Mouse (Mus musculus): Measurements from ENCODE around the gene Gramd2. TPM values are rescaled to one million over a fixed set of nuclear protein-coding genes. Genes with fewer than 3 reads are reported as not detected.
A peak's percentile ranks its signal among the peaks of the same experiment; 100 is the strongest.

The Gramd2 gene
- total RNA-seq, 1 experiment from 2014 or later = 0.19 TPM

GRCm38 (mm10) chr9:59706850-59707825 lies 27.2 kb downstream of the Gramd2 start:
- no peak for ATAC-seq (replicated peaks; ENCODE audit: insufficient number of reproducible peaks, low FRiP score, low TSS enrichment, poor library complexity, severe bottlenecking)

GRCm38 (mm10) chr9:59709225-59709624 lies 29.3 kb downstream of the Gramd2 start:
- no peak for ATAC-seq (replicated peaks; ENCODE audit: insufficient number of reproducible peaks, low FRiP score, low TSS enrichment, poor library complexity, severe bottlenecking)

DNA sequence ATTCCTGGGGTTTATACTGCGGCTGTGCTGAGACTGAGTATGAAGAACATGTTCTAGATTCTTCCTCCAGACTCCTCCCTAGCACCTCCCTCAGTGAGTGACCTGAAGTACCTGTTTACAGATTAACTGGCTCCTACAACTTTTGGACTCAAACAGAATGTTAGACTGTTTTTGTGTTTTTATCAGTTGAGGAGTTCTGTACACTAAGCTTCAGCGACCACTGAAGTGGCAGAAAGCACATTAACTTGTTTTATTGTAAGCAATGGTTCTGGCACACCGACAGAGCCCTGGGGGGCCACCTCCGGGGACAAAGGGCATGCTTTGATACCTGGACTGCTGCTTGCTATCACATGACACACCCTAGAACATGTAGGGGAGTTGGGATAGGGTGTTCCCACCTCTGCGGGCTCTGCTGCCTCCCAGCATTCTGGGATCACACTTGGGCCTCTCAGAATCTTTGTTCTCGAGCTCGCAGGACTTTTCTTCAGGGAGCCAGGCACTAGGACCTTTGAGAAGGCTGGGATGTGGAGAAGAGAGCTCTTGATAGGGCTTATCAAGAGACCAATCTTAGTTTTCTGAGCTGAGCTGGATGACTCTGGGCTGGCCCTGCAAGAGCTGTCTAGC lies 36.4 kb downstream of the Gramd2 start:
- ATAC-seq (replicated peaks; ENCODE audit: insufficient number of reproducible peaks, low FRiP score, low TSS enrichment, poor library complexity, severe bottlenecking) = no peak

DNA sequence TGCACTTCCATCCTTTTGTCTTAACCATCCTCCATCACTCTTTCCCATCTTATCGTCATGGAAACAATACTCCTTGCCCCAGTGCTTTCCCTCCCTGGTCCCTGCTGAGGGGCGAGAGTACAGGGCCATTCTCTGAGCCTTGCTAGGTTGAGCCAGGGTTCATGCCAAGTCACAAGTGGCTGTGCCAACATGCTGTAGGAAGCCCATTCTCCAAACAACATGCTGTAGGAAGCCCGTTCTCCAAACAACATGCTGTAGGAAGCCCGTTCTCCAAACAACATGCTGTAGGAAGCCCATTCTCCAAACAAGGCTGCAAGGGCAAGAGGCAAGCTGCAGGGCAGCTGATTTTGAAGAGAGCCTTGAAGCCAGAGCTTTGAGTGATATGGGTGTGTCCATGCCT lies 38.3 kb downstream of the Gramd2 start:
- ATAC-seq (replicated peaks; ENCODE audit: insufficient number of reproducible peaks, low FRiP score, low TSS enrichment, poor library complexity, severe bottlenecking) = no peak

GRCm38 (mm10) chr9:59721144-59721543 lies 41.2 kb downstream of the Gramd2 start:
- no peak for ATAC-seq (replicated peaks; ENCODE audit: insufficient number of reproducible peaks, low FRiP score, low TSS enrichment, poor library complexity, severe bottlenecking)

GRCm38 (mm10) chr9:59723096-59723657 lies 43.2 kb downstream of the Gramd2 start:
- peak; percentile 73 for ATAC-seq (replicated peaks; ENCODE audit: insufficient number of reproducible peaks, low FRiP score, low TSS enrichment, poor library complexity, severe bottlenecking)

DNA sequence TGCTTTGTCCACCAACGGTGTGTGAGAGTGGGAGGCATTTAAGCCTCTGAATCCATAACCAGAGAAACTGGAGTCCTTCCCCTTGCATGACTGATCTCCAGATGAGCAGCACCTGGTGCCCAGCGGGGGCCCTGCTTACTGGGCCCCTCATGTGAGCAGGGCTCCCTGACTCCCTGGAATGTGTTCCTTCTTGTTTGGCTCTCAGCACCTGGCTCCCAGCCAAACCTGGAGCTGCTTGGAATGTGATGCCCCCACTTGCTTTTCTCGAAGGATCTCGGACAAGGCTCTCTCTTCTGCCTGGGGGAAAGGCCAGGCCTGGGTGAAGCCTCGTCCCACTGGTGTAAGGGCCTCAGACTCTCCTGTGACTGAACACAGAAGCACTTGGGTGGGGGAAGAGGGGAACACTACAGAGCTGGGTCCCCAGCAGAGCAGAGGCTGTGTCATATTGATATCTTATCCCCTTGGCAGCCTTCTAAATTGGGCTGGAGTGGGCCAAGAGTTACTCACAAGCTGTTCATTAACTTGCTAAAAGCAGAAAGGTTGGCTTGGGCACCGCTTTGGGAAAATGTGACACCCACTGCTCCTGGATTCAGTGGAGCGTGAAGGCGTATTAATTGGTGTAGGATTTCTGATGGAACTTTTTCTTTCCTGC lies 44.0 kb downstream of the Gramd2 start:
- no peak for ATAC-seq (replicated peaks; ENCODE audit: insufficient number of reproducible peaks, low FRiP score, low TSS enrichment, poor library complexity, severe bottlenecking)

- ATAC-seq (replicated peaks; ENCODE audit: insufficient number of reproducible peaks, low FRiP score, low TSS enrichment, poor library complexity, severe bottlenecking) = no peak
Measured at GRCm38 (mm10) chr9:59725515-59725914, 45.6 kb downstream of the Gramd2 start.

GRCm38 (mm10) chr9:59727569-59728286 lies 47.8 kb downstream of the Gramd2 start:
- no peak for ATAC-seq (replicated peaks; ENCODE audit: insufficient number of reproducible peaks, low FRiP score, low TSS enrichment, poor library complexity, severe bottlenecking)

DNA sequence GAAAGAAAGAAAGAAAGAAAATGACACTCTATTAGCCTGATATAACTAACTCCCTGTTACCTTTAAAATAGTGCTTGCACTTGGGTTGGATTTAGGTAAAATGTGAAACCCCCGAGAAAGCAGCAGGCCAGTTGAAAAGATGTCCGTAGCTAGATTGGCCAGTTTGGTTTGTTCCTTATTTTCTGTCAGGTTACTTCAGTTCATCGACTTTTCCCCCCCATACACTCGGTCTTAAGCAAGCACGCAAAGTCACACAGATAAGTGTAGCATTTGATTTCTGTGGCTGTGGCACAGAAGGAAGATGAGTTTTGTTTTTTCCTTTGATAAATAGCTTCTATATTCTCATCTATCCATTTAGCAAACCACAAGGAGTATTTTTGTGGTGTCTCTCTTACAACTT lies 51.2 kb downstream of the Gramd2 start:
- no peak for ATAC-seq (replicated peaks; ENCODE audit: insufficient number of reproducible peaks, low FRiP score, low TSS enrichment, poor library complexity, severe bottlenecking)

- no peak for ATAC-seq (replicated peaks; ENCODE audit: insufficient number of reproducible peaks, low FRiP score, low TSS enrichment, poor library complexity, severe bottlenecking)
Measured at GRCm38 (mm10) chr9:59733075-59733474, 53.1 kb downstream of the Gramd2 start.

DNA sequence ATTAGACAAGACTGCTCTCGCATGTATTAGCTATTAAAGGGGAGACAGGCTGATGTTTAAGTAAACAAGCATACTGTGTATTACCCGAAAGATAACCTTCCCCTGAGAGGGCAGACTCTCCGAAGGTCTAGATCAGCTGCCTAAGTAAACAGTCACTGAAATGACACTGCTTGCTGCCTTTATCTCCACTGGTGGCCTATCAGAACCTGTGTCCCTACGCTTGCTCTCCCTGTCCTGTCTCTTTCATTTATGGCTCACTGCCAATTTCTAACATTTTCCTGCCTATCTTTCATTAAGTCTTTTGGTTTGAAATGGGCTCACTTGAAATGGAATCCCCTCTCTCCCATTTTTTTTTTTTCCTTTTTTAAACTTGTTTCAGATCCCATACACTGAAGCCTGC lies 55.5 kb downstream of the Gramd2 start:
- ATAC-seq (replicated peaks; ENCODE audit: insufficient number of reproducible peaks, low FRiP score, low TSS enrichment, poor library complexity, severe bottlenecking) = no peak

- ATAC-seq (replicated peaks; ENCODE audit: insufficient number of reproducible peaks, low FRiP score, low TSS enrichment, poor library complexity, severe bottlenecking) = no peak
Measured at GRCm38 (mm10) chr9:59740593-59740992, 60.6 kb downstream of the Gramd2 start.

DNA sequence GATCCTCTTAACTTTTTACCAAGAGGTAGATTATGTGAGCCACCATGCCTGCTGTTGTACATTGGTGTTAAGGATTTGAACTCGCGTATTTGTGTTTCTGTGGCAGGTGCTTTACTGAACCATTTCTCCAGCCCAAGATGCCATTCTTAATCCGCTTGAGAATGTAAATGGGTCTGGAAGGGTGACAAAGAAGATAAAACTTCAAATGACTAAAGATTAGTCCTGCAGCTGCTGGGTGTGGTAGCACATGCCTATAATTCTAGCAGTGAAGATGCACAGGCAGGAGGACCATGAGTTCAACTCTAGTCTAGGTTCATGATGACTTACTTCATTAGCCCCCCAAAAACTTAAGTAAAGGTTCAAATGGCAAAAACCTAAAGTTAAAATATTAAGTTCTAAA lies 64.0 kb downstream of the Gramd2 start:
- no peak for ATAC-seq (replicated peaks; ENCODE audit: insufficient number of reproducible peaks, low FRiP score, low TSS enrichment, poor library complexity, severe bottlenecking)

GRCm38 (mm10) chr9:59748387-59748786 lies 68.4 kb downstream of the Gramd2 start:
- ATAC-seq (replicated peaks; ENCODE audit: insufficient number of reproducible peaks, low FRiP score, low TSS enrichment, poor library complexity, severe bottlenecking) = no peak

DNA sequence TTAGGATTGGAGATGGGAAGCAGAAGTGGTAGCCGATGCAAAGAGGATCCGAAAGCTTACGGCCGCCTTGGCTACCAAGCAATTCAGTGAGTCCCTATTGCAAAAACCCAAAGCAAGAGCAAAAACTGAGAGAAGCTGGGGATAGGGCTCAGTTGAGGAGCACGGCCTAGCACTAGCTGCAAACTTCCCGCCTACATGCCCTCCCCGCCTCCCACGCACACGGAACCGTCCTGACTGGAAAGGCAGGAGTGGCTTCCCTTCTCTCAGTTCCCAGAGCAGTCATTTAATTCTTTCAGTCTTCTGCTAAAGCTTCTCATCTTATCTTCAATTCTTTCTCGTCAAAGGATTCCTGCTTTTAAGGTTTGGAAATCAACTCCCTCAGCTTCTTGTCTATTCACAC lies 69.0 kb downstream of the Gramd2 start:
- 0 out of 2 replicates have a peak, but pooled peaks have one; percentile 19 for ATAC-seq (replicated peaks; ENCODE audit: insufficient number of reproducible peaks, low FRiP score, low TSS enrichment, poor library complexity, severe bottlenecking)

GRCm38 (mm10) chr9:59749581-59750265 lies 69.8 kb downstream of the Gramd2 start:
- ATAC-seq (replicated peaks; ENCODE audit: insufficient number of reproducible peaks, low FRiP score, low TSS enrichment, poor library complexity, severe bottlenecking) = no peak

All from monocyte, adult 5-6 weeks (primary cell).